ENCODE assay signal across 9 mouse cellular contexts in the genomic region with DNA sequence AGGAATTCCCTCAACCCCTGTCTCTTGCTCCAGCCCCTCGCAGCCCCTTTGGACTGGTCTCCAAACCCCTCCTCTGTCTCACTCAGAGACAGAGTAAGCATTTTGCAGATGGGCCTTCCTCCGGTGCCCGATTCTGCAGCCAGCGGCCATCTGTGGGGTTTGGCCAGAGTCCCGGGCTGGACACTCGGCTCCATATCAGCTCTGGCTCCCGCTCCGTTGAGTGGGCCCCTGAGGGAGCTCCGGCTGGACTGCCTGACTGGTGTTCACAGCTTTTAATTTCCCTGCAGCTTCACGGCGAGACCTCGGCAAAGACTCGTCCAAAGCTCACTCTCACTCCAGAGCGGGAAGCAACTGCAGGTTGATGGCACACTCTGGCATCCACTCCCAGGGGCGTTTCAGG. TPM values are rescaled to one million over a fixed set of nuclear protein-coding genes. Genes with fewer than 3 reads are reported as not detected.
DNase-seq lines count a peak whose midpoint lies in the region; ATAC-seq and TF ChIP-seq lines count a peak whose summit lies in the region.
"Had no signal": no experiment of that assay in that cellular context is flagged by ENCODE, and none has a peak within 500 bp of the region (broad histone marks: within the 10 kb centered on the region; RNA-seq: fewer than 3 reads in every experiment).

No protein-coding gene starts in this region.

- peaks cover 44% of the 10 kb centered on the region for H3K27me3 ChIP-seq in forebrain, embryonic 10.5 days (ENCODE audit: poor library complexity, severe bottlenecking)
- no peaks in the 10 kb centered on the region for H3K27me3 ChIP-seq in forebrain, embryonic 16.5 days (replicated peaks; ENCODE audit: control insufficient read depth, insufficient read depth, low read length)
- peaks cover 3% of the 10 kb centered on the region; the same call in 1 of the 2 replicates for H3K27me3 ChIP-seq in lung, embryonic 16.5 days (ENCODE audit: control insufficient read depth, insufficient read depth, low read depth, low read length)
- H3K27me3 ChIP-seq in heart, postnatal 0 days (ENCODE audit: control insufficient read depth, insufficient read depth, low read length) = peaks cover 51% of the 10 kb centered on the region

- H3K4me3 ChIP-seq in forebrain, embryonic 10.5 days = no peak overlapping the region
- no peak overlapping the region for H3K4me3 ChIP-seq in forebrain, embryonic 16.5 days (replicated peaks; ENCODE audit: low read length)
- no peak overlapping the region for H3K4me3 ChIP-seq in lung, embryonic 16.5 days (ENCODE audit: low read length)
- H3K4me3 ChIP-seq in lung, adult 2 months (replicated peaks; ENCODE audit: extremely low read depth, low read depth, low read length) = no peak overlapping the region
- H3K4me3 ChIP-seq in heart, postnatal 0 days (ENCODE audit: low read depth, low read length) = no peak overlapping the region
- H3K4me3 ChIP-seq: heart, embryonic 15.5 days had no signal

- no peak for TF ChIP-seq EP300 in heart, postnatal 0 days (IDR thresholded peaks at IDR 0.05; ENCODE audit: low read depth)

- no peaks in the 10 kb centered on the region for H3K36me3 ChIP-seq in forebrain, embryonic 10.5 days (replicated peaks)
- H3K36me3 ChIP-seq in forebrain, embryonic 16.5 days (ENCODE audit: control insufficient read depth, insufficient read depth) = no peaks in the 10 kb centered on the region
- H3K36me3 ChIP-seq in lung, embryonic 16.5 days (ENCODE audit: control insufficient read depth, insufficient read depth, low read length) = no peaks in the 10 kb centered on the region
- H3K36me3 ChIP-seq in heart, postnatal 0 days (replicated peaks; ENCODE audit: control insufficient read depth, insufficient read depth, low read length) = no peaks in the 10 kb centered on the region
- H3K36me3 ChIP-seq: heart, embryonic 15.5 days had no signal

- H3K4me2 ChIP-seq in forebrain, embryonic 16.5 days (ENCODE audit: low read length) = no peak overlapping the region
- H3K4me2 ChIP-seq in lung, embryonic 16.5 days (ENCODE audit: low read depth, low read length) = no peak overlapping the region
- no peak overlapping the region for H3K4me2 ChIP-seq in heart, postnatal 0 days (ENCODE audit: low read depth, low read length)
- H3K4me2 ChIP-seq: heart, embryonic 15.5 days had no signal

- H3K27ac ChIP-seq in forebrain, embryonic 10.5 days = 0 out of 2 replicates have a peak overlapping the region, but pooled peaks have one; percentile 25
- H3K27ac ChIP-seq in forebrain, embryonic 16.5 days (ENCODE audit: low read length) = no peak overlapping the region
- no peak overlapping the region for H3K27ac ChIP-seq in lung, embryonic 16.5 days (ENCODE audit: low read length)
- H3K27ac ChIP-seq in heart, postnatal 0 days (ENCODE audit: low read depth) = no peak overlapping the region
- H3K27ac ChIP-seq: heart, embryonic 15.5 days had no signal

- DNase-seq in forebrain, embryonic 10.5 days (ENCODE audit: extremely low spot score, low spot score) = no peak
- DNase-seq in lung, adult 2 months = no peak
- peak; percentile 80 for DNase-seq in cerebellum, adult 9-11 months
- DNase-seq in heart, postnatal 0 days (ENCODE audit: low spot score) = peak; percentile 14
- DNase-seq in spleen, postnatal 10 days (ENCODE audit: low spot score in 2 of 2) = no peak

- 89% methylated on average over 15 of the region's 15 CpGs for WGBS in forebrain, embryonic 10.5 days
- WGBS in forebrain, embryonic 16.5 days = 57% methylated on average over 15 of the region's 15 CpGs
- WGBS in lung, embryonic 16.5 days = 50% methylated on average over 15 of the region's 15 CpGs
- 62% methylated on average over 15 of the region's 15 CpGs for WGBS in lung, adult 2 months
- 35% methylated on average over 15 of the region's 15 CpGs for WGBS in heart, postnatal 0 days

- no peak for TF ChIP-seq POLR2A in lung, adult 2 months (IDR thresholded peaks at IDR 0.05; ENCODE audit: borderline replicate concordance, extremely low read depth, low read depth, low read length)

- no peak for TF ChIP-seq CTCF in lung, adult 2 months (IDR thresholded peaks at IDR 0.05; ENCODE audit: insufficient read depth, low read length)
- TF ChIP-seq CTCF in heart, postnatal 0 days (IDR thresholded peaks at IDR 0.05; ENCODE audit: low read depth) = no peak

- peaks cover 38% of the 10 kb centered on the region for H3K4me1 ChIP-seq in forebrain, embryonic 10.5 days
- peaks cover 18% of the 10 kb centered on the region for H3K4me1 ChIP-seq in forebrain, embryonic 16.5 days (replicated peaks; ENCODE audit: control insufficient read depth, insufficient read depth, low read length)
- H3K4me1 ChIP-seq in lung, embryonic 16.5 days (replicated peaks; ENCODE audit: control insufficient read depth, insufficient read depth, low read length) = no peaks in the 10 kb centered on the region
- no peaks in the 10 kb centered on the region for H3K4me1 ChIP-seq in lung, adult 2 months (ENCODE audit: control insufficient read depth, insufficient read depth, low read length)
- peaks cover 10% of the 10 kb centered on the region for H3K4me1 ChIP-seq in heart, postnatal 0 days (ENCODE audit: control insufficient read depth, insufficient read depth)

- ATAC-seq in forebrain, embryonic 16.5 days = no peak
- ATAC-seq in lung, embryonic 16.5 days (ENCODE audit: low read depth) = peak; percentile 45; the same call in 1 of the 2 replicates
- no peak for ATAC-seq in heart, postnatal 0 days (ENCODE audit: insufficient read depth, low read depth)
- no peak for ATAC-seq in megakaryocyte, adult 5-6 weeks (ENCODE audit: poor library complexity, severe bottlenecking)

- no peaks in the 10 kb centered on the region for H3K9me3 ChIP-seq in forebrain, embryonic 10.5 days
- no peaks in the 10 kb centered on the region for H3K9me3 ChIP-seq in forebrain, embryonic 16.5 days (ENCODE audit: control insufficient read depth, low read length)
- H3K9me3 ChIP-seq in lung, embryonic 16.5 days (ENCODE audit: control insufficient read depth, low read length) = no peaks in the 10 kb centered on the region
- no peaks in the 10 kb centered on the region for H3K9me3 ChIP-seq in heart, postnatal 0 days (replicated peaks; ENCODE audit: control insufficient read depth, low read length)
- H3K9me3 ChIP-seq: heart, embryonic 15.5 days had no signal

- H3K9ac ChIP-seq in forebrain, embryonic 16.5 days (replicated peaks; ENCODE audit: low read depth, low read length) = no peak overlapping the region
- H3K9ac ChIP-seq in lung, embryonic 16.5 days (ENCODE audit: low read length) = no peak overlapping the region
- no peak overlapping the region for H3K9ac ChIP-seq in heart, postnatal 0 days (replicated peaks; ENCODE audit: low read depth, low read length)
- H3K9ac ChIP-seq: heart, embryonic 15.5 days had no signal

RNA-seq across cellular contexts. Expression of a gene that starts 10.2 kb away (rescaled TPM):
- 3.2 and 5.1 TPM in 2 replicates for polyA plus RNA-seq in forebrain, embryonic 10.5 days (2016; fragmentation: Nextera tagmentation; extraction: Ambion mirVana)
- polyA plus RNA-seq in forebrain, embryonic 16.5 days (2015; fragmentation: Nextera tagmentation; extraction: Ambion mirVana) = 107 and 138 TPM in 2 replicates
- 0.28 and 0.52 TPM in 2 replicates for polyA plus RNA-seq in lung, embryonic 16.5 days (2015; fragmentation: Nextera tagmentation; extraction: Ambion mirVana)
- polyA plus RNA-seq in lung, adult 2 months (2012; rRNA removed) = 0.14 and 0.24 TPM in 2 replicates
- 0.27 and 0.34 TPM in 2 replicates for total RNA-seq in heart, postnatal 0 days (2014; rRNA removed; ENCODE audit: low replicate concordance)
- 0.05 TPM in 1 of 2 replicates, not detected in the other for polyA plus RNA-seq in heart, postnatal 0 days (2015; fragmentation: Nextera tagmentation; extraction: Ambion mirVana)
- not detected in 2 replicates for total RNA-seq in megakaryocyte, adult 5-6 weeks (2015)
- not detected in 2 replicates for total RNA-seq in megakaryocyte, adult 5-6 weeks (2017)

Comparison
In these comparisons a context has a peak if more than half of its experiments do, and no peak if none do; other contexts are left out.
1. RNA of a gene that starts 10.2 kb away (polyA plus RNA-seq): 107 to 138 TPM in forebrain, embryonic 16.5 days; 3.2 to 5.1 TPM in forebrain, embryonic 10.5 days, 0.28 to 0.52 TPM in lung, embryonic 16.5 days, 0.14 to 0.24 TPM in lung, adult 2 months and 0.05 TPM in heart, postnatal 0 days; every median in the first group is over 10 times any median in the second.
2. DNase-seq: peak in cerebellum, adult 9-11 months (single experiment) and heart, postnatal 0 days (single experiment); none in forebrain, embryonic 10.5 days (single experiment), lung, adult 2 months (single experiment) and spleen, postnatal 10 days (0 of 2).